Mouse (Mus musculus) CH12.LX (cell line): ENCODE measurements around the gene Ccn1.

ENCODE experiments used
- BHLHE40 ChIP-seq: IDR thresholded peaks from 2 replicates; pipeline ENCODE4 v1.6.1; 2011; ENCODE audit warnings: mild to moderate bottlenecking, low read depth, low read length, improper control_type of control experiment
- CHD1 ChIP-seq: IDR thresholded peaks from 2 replicates; pipeline ENCODE4 v1.6.1; 2012; ENCODE audit warnings: low read depth, low read length, improper control_type of control experiment, inconsistent platforms
- CTCF ChIP-seq, 2 experiments: IDR thresholded peaks in 1 of 2; conservative IDR thresholded peaks in 1 of 2; 2 replicates each; pipeline ENCODE4 v1.5.1; 2011 to 2012; ENCODE audit warnings: low read depth in 2 of 2, low read length in 2 of 2, improper control_type of control experiment in 1 of 2, inconsistent platforms in 1 of 2, mild to moderate bottlenecking in 1 of 2, moderate library complexity in 1 of 2
- EP300 ChIP-seq: IDR thresholded peaks from 2 replicates; pipeline ENCODE4 v1.6.1; 2011; ENCODE audit warnings: low read length, improper control_type of control experiment
- ETS1 ChIP-seq: conservative IDR thresholded peaks from 2 replicates; pipeline ENCODE4 v1.6.1; 2012; ENCODE audit warnings: low read depth, mild to moderate bottlenecking, inconsistent platforms, low read length, improper control_type of control experiment, moderate library complexity
- HCFC1 ChIP-seq: IDR thresholded peaks from 2 replicates; pipeline ENCODE4 v1.6.1; 2012; ENCODE audit warnings: low read depth, mild to moderate bottlenecking, inconsistent platforms, low read length, improper control_type of control experiment
- MAX ChIP-seq: IDR thresholded peaks from 2 replicates; pipeline ENCODE4 v1.6.1; 2011; ENCODE audit warnings: low read length, improper control_type of control experiment
- MAZ ChIP-seq: IDR thresholded peaks from 2 replicates; pipeline ENCODE4 v1.6.1; 2012; ENCODE audit warnings: low read depth, mild to moderate bottlenecking, inconsistent platforms, low read length, improper control_type of control experiment, moderate library complexity
- MEF2A ChIP-seq: IDR thresholded peaks from 2 replicates; pipeline ENCODE4 v1.6.1; 2014; ENCODE audit warnings: low read depth, mild to moderate bottlenecking, inconsistent platforms, low read length, improper control_type of control experiment, borderline replicate concordance
- NRF1 ChIP-seq: IDR thresholded peaks from 2 replicates; pipeline ENCODE4 v1.6.1; 2014; ENCODE audit warnings: low read depth, mild to moderate bottlenecking, inconsistent platforms, low read length, improper control_type of control experiment, moderate library complexity
- POLR2A ChIP-seq: IDR thresholded peaks from 2 replicates; pipeline ENCODE4 v1.6.1; 2011; ENCODE audit warnings: low read depth, mild to moderate bottlenecking, improper control_type of control experiment, low read length
- RCOR1 ChIP-seq: conservative IDR thresholded peaks from 2 replicates; pipeline ENCODE4 v1.6.1; 2012; ENCODE audit warnings: low read depth, mild to moderate bottlenecking, inconsistent platforms, low read length, improper control_type of control experiment
- SIN3A ChIP-seq: IDR thresholded peaks from 2 replicates; pipeline ENCODE4 v1.6.1; 2012; ENCODE audit warnings: low read length, improper control_type of control experiment, inconsistent platforms
- USF1 ChIP-seq: IDR thresholded peaks from 2 replicates; pipeline ENCODE4 v1.6.1; 2014; ENCODE audit warnings: low read depth, mild to moderate bottlenecking, inconsistent platforms, low read length, improper control_type of control experiment

- TF ChIP-seq EP300, result no peak
- no peak for TF ChIP-seq HCFC1
- no peak for TF ChIP-seq MEF2A
- TF ChIP-seq USF1, result no peak
- no peak for TF ChIP-seq ETS1
- TF ChIP-seq CTCF (conservative IDR thresholded peaks at IDR 0.05 in 1 of 2, IDR thresholded peaks at IDR 0.05 in 1 of 2; ENCODE audit: low read depth in 2 of 2, low read length in 2 of 2), result no peak
- TF ChIP-seq MAX, result no peak
- no peak for TF ChIP-seq NRF1
- no peak for TF ChIP-seq RCOR1
- no peak for TF ChIP-seq MAZ
- no peak for TF ChIP-seq POLR2A
- TF ChIP-seq CHD1, result no peak
- TF ChIP-seq SIN3A, result no peak
- no peak for TF ChIP-seq BHLHE40
These were observed 3.8 kb downstream of the Ccn1 start for GRCm38 (mm10) chr3:145646009-145646408.
